Mouse (Mus musculus): ENCODE data around the gene Gm5725. TPM values are rescaled to one million over a fixed set of nuclear protein-coding genes. Genes with fewer than 3 reads are reported as not detected.
"Not testable (repeated sequence)": the region's sequence is repeated elsewhere in the genome, so short reads cannot be mapped to it uniquely, and the experiment has no call there.

The Gm5725 gene
- polyA plus RNA-seq (2015; fragmentation: Nextera tagmentation; extraction: Ambion mirVana): not detected in 2 replicates

- not testable (repeated sequence) for H3K9me3 ChIP-seq (ENCODE audit: control insufficient read depth); H3K27me3 ChIP-seq (replicated peaks; ENCODE audit: control insufficient read depth, insufficient read depth, low read length); H3K4me1 ChIP-seq (replicated peaks; ENCODE audit: control insufficient read depth, insufficient read depth, low read length); H3K9ac ChIP-seq (ENCODE audit: low read depth, low read length); H3K36me3 ChIP-seq (ENCODE audit: control insufficient read depth, insufficient read depth); H3K27ac ChIP-seq (ENCODE audit: low read depth, low read length); H3K4me2 ChIP-seq (replicated peaks; ENCODE audit: low read depth); H3K4me3 ChIP-seq (ENCODE audit: low read depth, low read length); ATAC-seq
- no CpG with 5 or more reads among the region's 1 CpGs for WGBS
Measured at GRCm38 (mm10) chr7:21844167-21844566, at the start of gene Gm5725. Gm5725 (minus strand) TSS chr7:21844267.

- WGBS: no CpG with 5 or more reads among the region's 1 CpGs
- not testable (repeated sequence) for H3K36me3 ChIP-seq (ENCODE audit: control insufficient read depth, insufficient read depth); H3K4me3 ChIP-seq (ENCODE audit: low read depth, low read length); H3K27ac ChIP-seq (ENCODE audit: low read depth, low read length); H3K4me2 ChIP-seq (replicated peaks; ENCODE audit: low read depth); H3K27me3 ChIP-seq (replicated peaks; ENCODE audit: control insufficient read depth, insufficient read depth, low read length); H3K9ac ChIP-seq (ENCODE audit: low read depth, low read length); H3K4me1 ChIP-seq (replicated peaks; ENCODE audit: control insufficient read depth, insufficient read depth, low read length); ATAC-seq; H3K9me3 ChIP-seq (ENCODE audit: control insufficient read depth)
Measured at GRCm38 (mm10) chr7:21832051-21832450, 12.0 kb downstream of the Gm5725 start, which contains the start of gene Vmn1r135. Vmn1r135 (plus strand) TSS chr7:21832351.

- ATAC-seq: not testable (repeated sequence)
- no CpG with 5 or more reads among the region's 3 CpGs for WGBS
Measured at GRCm38 (mm10) chr7:21796628-21797027, 47.4 kb downstream of the Gm5725 start, which contains the start of gene Gm4177. Gm4177 (minus strand) TSS chr7:21796728.

More at GRCm38 (mm10) chr7:21796628-21797027, 47.4 kb downstream of the Gm5725 start, which contains the start of gene Gm4177:
- not testable (repeated sequence) for H3K4me2 ChIP-seq (replicated peaks; ENCODE audit: low read depth); H3K4me1 ChIP-seq (replicated peaks; ENCODE audit: control insufficient read depth, insufficient read depth, low read length); H3K36me3 ChIP-seq (ENCODE audit: control insufficient read depth, insufficient read depth); H3K27me3 ChIP-seq (replicated peaks; ENCODE audit: control insufficient read depth, insufficient read depth, low read length); H3K9me3 ChIP-seq (ENCODE audit: control insufficient read depth); H3K27ac ChIP-seq (ENCODE audit: low read depth, low read length); H3K9ac ChIP-seq (ENCODE audit: low read depth, low read length); H3K4me3 ChIP-seq (ENCODE audit: low read depth, low read length)

Other genes starting within 250 kb of the Gm5725 start
- gene Vmn1r132, start 230.2 kb downstream of the Gm5725 start, polyA plus RNA-seq (2015; fragmentation: Nextera tagmentation; extraction: Ambion mirVana): not detected in 2 replicates
- not detected in 2 replicates for gene Gm4175, start 82.8 kb downstream of the Gm5725 start, polyA plus RNA-seq (2015; fragmentation: Nextera tagmentation; extraction: Ambion mirVana)
- gene Gm4177, start 47.5 kb downstream of the Gm5725 start, polyA plus RNA-seq (2015; fragmentation: Nextera tagmentation; extraction: Ambion mirVana): not detected in 2 replicates
- gene Vmn1r135, start 11.9 kb downstream of the Gm5725 start, polyA plus RNA-seq (2015; fragmentation: Nextera tagmentation; extraction: Ambion mirVana): not detected in 2 replicates
- gene Gm5891, start 77.0 kb upstream of the Gm5725 start, polyA plus RNA-seq (2015; fragmentation: Nextera tagmentation; extraction: Ambion mirVana): not detected in 2 replicates
- not detected in 2 replicates for gene Vmn1r137, start 150.3 kb upstream of the Gm5725 start, polyA plus RNA-seq (2015; fragmentation: Nextera tagmentation; extraction: Ambion mirVana)
- gene Vmn1r138, start 184.6 kb upstream of the Gm5725 start, polyA plus RNA-seq (2015; fragmentation: Nextera tagmentation; extraction: Ambion mirVana): not detected in 2 replicates
- not detected in 2 replicates for gene Gm6176, start 212.0 kb upstream of the Gm5725 start, polyA plus RNA-seq (2015; fragmentation: Nextera tagmentation; extraction: Ambion mirVana)
- gene Vmn1r139, start 224.8 kb upstream of the Gm5725 start, polyA plus RNA-seq (2015; fragmentation: Nextera tagmentation; extraction: Ambion mirVana): not detected in 2 replicates